Mouse (Mus musculus): ENCODE measurements at regions not wholly inside any gene's neighbourhood (a gene's known extent, or its start where the extent isn't known, plus 50 kb on each side); places are given as distances from the start of the nearest gene placed in this dataset.
A peak's percentile ranks its signal among the peaks of the same experiment; 100 is the strongest.

DNA sequence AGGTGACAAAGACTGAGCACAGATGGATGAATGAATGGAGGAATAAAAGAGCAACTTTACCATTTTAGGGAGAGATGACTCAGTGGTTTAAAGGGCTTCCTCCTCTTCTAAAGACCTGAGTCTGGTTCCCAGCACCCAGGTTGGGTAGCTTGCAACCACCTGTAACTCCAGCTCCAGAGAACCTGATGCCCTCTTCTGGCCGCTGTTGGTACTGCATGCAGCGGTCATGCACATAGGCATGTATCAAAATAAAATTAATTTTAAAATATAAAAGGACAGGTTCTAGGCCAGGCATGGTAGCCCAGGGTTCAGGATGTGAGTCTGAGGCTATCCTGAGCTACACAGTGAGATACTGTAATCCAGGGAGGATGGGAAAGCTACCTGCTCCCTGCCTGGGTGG is 103.4 kb upstream of the Rpl38 start:
- H3K79me2 ChIP-seq (replicated peaks; ENCODE audit: control insufficient read depth, insufficient read depth, low read length), result no peaks in the 10 kb centered on the region
- peaks cover 2% of the 10 kb centered on the region; the same call in 1 of the 2 replicates for H3K27me3 ChIP-seq (ENCODE audit: control insufficient read depth, insufficient read depth, low read length)
- TF ChIP-seq CTCF (IDR thresholded peaks at IDR 0.05), result peak; percentile 47
- TF ChIP-seq POLR2A (IDR thresholded peaks at IDR 0.05; ENCODE audit: insufficient read depth, low read depth, low read length), result no peak
- 88% methylated on average over 2 of the region's 2 CpGs for WGBS
- intact Hi-C loops (cut with DNase I), result no loop called here
- no peak overlapping the region for H3K4me3 ChIP-seq
- no peak for DNase-seq
- no peaks in the 10 kb centered on the region for H3K36me3 ChIP-seq (ENCODE audit: control insufficient read depth, insufficient read depth, low read length)
- no peak overlapping the region for H3K27ac ChIP-seq
- H3K4me1 ChIP-seq (ENCODE audit: control insufficient read depth, insufficient read depth, low read length), result no peaks in the 10 kb centered on the region
- no peak overlapping the region for H3K9ac ChIP-seq (ENCODE audit: low read depth, low read length)

DNA sequence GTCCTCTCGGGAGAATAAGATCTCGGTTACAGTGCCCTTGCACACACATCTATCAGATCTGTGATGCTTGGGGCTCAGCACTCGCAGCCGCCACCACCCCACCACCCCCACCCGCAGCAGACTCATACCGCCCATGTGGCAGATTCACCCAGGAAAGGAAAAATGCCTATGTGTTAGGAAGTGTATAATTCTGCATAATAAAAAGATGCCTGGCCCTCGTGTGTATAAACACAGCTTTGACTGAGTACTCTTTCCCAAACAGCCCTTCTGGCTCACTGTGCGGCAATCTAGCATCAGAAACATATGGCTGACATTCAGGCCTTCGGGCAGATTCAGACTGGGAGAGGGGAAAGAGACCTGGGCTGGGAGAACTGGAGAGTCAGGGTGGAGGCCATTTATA is 105.2 kb upstream of the Rpl38 start:
- WGBS, result 85% methylated on average over 9 of the region's 9 CpGs
- Histone ChIP-seq H3K36me3 (ENCODE audit: control insufficient read depth, insufficient read depth, low read length) (no peaks in the 10 kb centered on the region), H3K27me3 (ENCODE audit: control insufficient read depth, insufficient read depth, low read length) (peaks cover 2% of the 10 kb centered on the region; the same call in 1 of the 2 replicates), H3K27ac (no peak overlapping the region), H3K4me1 (ENCODE audit: control insufficient read depth, insufficient read depth, low read length) (no peaks in the 10 kb centered on the region), H3K9ac (ENCODE audit: low read depth, low read length) (no peak overlapping the region), H3K79me2 (replicated peaks; ENCODE audit: control insufficient read depth, insufficient read depth, low read length) (no peaks in the 10 kb centered on the region), H3K4me3 (no peak overlapping the region)
- intact Hi-C loops (cut with DNase I), result no loop called here
- no peak for DNase-seq
- no peak for TF ChIP-seq EP300 (IDR thresholded peaks at IDR 0.05; ENCODE audit: insufficient read depth, low read depth, low read length)
- TF ChIP-seq POLR2A (IDR thresholded peaks at IDR 0.05; ENCODE audit: insufficient read depth, low read depth, low read length), result no peak
- no peak for TF ChIP-seq CTCF (IDR thresholded peaks at IDR 0.05)

DNA sequence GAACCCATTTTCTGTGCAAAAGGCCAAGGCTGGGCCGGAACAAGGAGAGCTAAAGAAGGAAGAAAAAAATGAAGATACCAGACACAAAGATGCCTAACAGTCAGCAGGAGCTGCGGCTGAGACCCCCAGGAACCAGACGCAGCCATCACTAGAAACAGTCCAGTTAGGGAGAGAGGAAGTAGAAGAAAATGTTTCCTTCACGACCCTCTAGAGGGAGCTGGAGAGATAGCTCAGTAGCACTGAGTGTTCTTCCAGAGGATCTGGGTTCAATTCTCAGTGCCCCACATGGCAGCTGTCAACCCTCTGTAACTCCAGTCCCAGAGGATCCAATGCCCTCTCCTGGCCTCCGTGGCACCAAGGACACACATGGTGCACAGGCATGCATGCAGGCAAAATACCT is 113.7 kb upstream of the Rpl38 start:
- Histone ChIP-seq H3K79me2 (replicated peaks; ENCODE audit: control insufficient read depth, insufficient read depth, low read length) (no peaks in the 10 kb centered on the region), H3K36me3 (ENCODE audit: control insufficient read depth, insufficient read depth, low read length) (no peaks in the 10 kb centered on the region), H3K27me3 (ENCODE audit: control insufficient read depth, insufficient read depth, low read length) (no peaks in the 10 kb centered on the region), H3K27ac (no peak overlapping the region), H3K9ac (ENCODE audit: low read depth, low read length) (no peak overlapping the region), H3K4me1 (ENCODE audit: control insufficient read depth, insufficient read depth, low read length) (no peaks in the 10 kb centered on the region), H3K4me3 (no peak overlapping the region)
- intact Hi-C loops (cut with DNase I), result no loop called here
- WGBS, result 47% methylated on average over 5 of the region's 5 CpGs
- TF ChIP-seq CTCF (IDR thresholded peaks at IDR 0.05) (0 out of 2 replicates have a peak, but pooled peaks have one; percentile 5), POLR2A (IDR thresholded peaks at IDR 0.05; ENCODE audit: insufficient read depth, low read depth, low read length) (no peak), EP300 (IDR thresholded peaks at IDR 0.05; ENCODE audit: insufficient read depth, low read depth, low read length) (no peak)
- DNase-seq, result no peak

DNA sequence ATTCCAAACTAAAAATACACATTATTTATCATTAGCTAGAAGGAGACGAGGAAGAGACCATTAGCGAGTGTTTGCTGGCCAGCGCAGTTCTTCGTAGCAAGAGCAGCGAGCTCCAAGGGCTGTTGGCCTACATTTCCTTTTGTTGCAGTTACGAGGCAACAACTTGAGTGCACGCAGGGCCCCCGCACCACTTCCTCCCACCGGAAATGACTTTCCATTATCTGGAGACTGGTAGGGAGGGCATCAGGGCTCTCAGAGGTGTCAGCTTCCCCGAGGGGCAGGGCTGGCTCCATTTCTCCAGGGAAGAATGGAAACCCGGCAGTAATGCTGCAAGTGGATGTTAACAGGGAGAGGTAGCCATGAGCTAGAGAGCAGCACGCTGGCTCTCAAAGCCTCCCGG is 114.3 kb upstream of the Rpl38 start:
- Histone ChIP-seq H3K79me2 (replicated peaks; ENCODE audit: control insufficient read depth, insufficient read depth, low read length) (no peaks in the 10 kb centered on the region), H3K9ac (ENCODE audit: low read depth, low read length) (no peak overlapping the region), H3K4me1 (ENCODE audit: control insufficient read depth, insufficient read depth, low read length) (no peaks in the 10 kb centered on the region), H3K27ac (no peak overlapping the region), H3K36me3 (ENCODE audit: control insufficient read depth, insufficient read depth, low read length) (no peaks in the 10 kb centered on the region), H3K27me3 (ENCODE audit: control insufficient read depth, insufficient read depth, low read length) (no peaks in the 10 kb centered on the region), H3K4me3 (no peak overlapping the region)
- no peak for DNase-seq
- WGBS, result 26% methylated on average over 13 of the region's 13 CpGs
- intact Hi-C loops (cut with DNase I), result no loop called here
- TF ChIP-seq EP300 (IDR thresholded peaks at IDR 0.05; ENCODE audit: insufficient read depth, low read depth, low read length) (no peak), POLR2A (IDR thresholded peaks at IDR 0.05; ENCODE audit: insufficient read depth, low read depth, low read length) (no peak), CTCF (IDR thresholded peaks at IDR 0.05) (no peak)

DNA sequence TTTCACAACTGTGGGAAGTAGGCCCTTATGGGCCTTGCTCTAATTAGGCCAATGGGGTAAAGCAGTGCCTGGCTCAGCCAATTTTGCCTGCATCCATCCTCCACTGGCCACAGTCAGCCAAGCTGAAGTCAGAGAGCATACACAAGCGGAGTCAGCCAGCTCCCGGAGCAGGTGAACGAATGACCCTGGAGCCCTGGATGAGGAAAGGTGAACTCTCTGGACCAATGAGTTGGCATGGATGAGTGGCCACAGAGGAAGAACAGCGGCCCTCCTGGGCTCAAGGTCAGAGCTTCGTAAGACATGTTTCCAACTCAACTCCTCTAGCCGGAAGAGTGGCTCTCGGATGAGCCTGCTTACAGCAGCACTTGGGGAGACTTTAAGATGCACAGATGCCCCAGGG is 116.1 kb upstream of the Rpl38 start:
- H3K79me2 ChIP-seq (replicated peaks; ENCODE audit: control insufficient read depth, insufficient read depth, low read length), result no peaks in the 10 kb centered on the region
- H3K27ac ChIP-seq, result no peak overlapping the region
- no peak for DNase-seq
- H3K4me1 ChIP-seq (ENCODE audit: control insufficient read depth, insufficient read depth, low read length), result no peaks in the 10 kb centered on the region
- H3K9ac ChIP-seq (ENCODE audit: low read depth, low read length), result no peak overlapping the region
- intact Hi-C loops (cut with DNase I), result no loop called here
- no peaks in the 10 kb centered on the region for H3K27me3 ChIP-seq (ENCODE audit: control insufficient read depth, insufficient read depth, low read length)
- TF ChIP-seq POLR2A (IDR thresholded peaks at IDR 0.05; ENCODE audit: insufficient read depth, low read depth, low read length) (no peak), CTCF (IDR thresholded peaks at IDR 0.05) (no peak), EP300 (IDR thresholded peaks at IDR 0.05; ENCODE audit: insufficient read depth, low read depth, low read length) (no peak)
- WGBS, result 93% methylated on average over 7 of the region's 7 CpGs
- no peaks in the 10 kb centered on the region for H3K36me3 ChIP-seq (ENCODE audit: control insufficient read depth, insufficient read depth, low read length)
- H3K4me3 ChIP-seq, result no peak overlapping the region

DNA sequence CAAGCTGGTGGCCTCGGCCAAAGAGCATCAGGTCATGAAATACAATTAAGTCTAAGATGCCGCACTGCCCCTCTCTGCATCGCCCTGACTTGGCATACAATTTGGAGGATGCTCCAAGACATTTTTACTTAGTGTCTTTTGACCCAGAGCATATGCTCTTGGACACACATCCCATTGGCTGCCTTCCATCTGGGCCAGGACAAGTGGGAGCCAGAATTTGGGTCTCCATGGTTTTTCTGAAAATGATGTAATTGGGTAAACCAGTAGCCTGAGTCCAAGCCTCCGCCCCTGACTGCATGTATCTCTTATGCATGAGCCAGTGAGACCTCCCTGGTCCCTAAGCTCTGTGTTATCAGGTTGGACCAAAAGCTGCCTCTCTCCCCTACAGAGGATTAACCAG is 117.1 kb upstream of the Rpl38 start:
- no peak overlapping the region for H3K27ac ChIP-seq

More for the DNA sequence above, 117.1 kb upstream of the Rpl38 start:
- Histone ChIP-seq H3K9ac (ENCODE audit: low read depth, low read length) (no peak overlapping the region), H3K27me3 (ENCODE audit: control insufficient read depth, insufficient read depth, low read length) (no peaks in the 10 kb centered on the region), H3K36me3 (ENCODE audit: control insufficient read depth, insufficient read depth, low read length) (no peaks in the 10 kb centered on the region), H3K4me1 (ENCODE audit: control insufficient read depth, insufficient read depth, low read length) (no peaks in the 10 kb centered on the region), H3K79me2 (replicated peaks; ENCODE audit: control insufficient read depth, insufficient read depth, low read length) (no peaks in the 10 kb centered on the region), H3K4me3 (no peak overlapping the region)
- TF ChIP-seq CTCF (IDR thresholded peaks at IDR 0.05) (no peak), POLR2A (IDR thresholded peaks at IDR 0.05; ENCODE audit: insufficient read depth, low read depth, low read length) (no peak), EP300 (IDR thresholded peaks at IDR 0.05; ENCODE audit: insufficient read depth, low read depth, low read length) (no peak)
- WGBS, result 86% methylated on average over 4 of the region's 4 CpGs
- DNase-seq, result no peak
- intact Hi-C loops (cut with DNase I), result no loop called here

All from heart, adult 2 months (tissue).